Mouse (Mus musculus): ENCODE measurements around the gene Chchd10. TPM values are rescaled to one million over a fixed set of nuclear protein-coding genes. Genes with fewer than 3 reads are reported as not detected.

Gene Chchd10
- polyA plus RNA-seq, 1 experiment from 2014 or later: 347 TPM

DNA sequence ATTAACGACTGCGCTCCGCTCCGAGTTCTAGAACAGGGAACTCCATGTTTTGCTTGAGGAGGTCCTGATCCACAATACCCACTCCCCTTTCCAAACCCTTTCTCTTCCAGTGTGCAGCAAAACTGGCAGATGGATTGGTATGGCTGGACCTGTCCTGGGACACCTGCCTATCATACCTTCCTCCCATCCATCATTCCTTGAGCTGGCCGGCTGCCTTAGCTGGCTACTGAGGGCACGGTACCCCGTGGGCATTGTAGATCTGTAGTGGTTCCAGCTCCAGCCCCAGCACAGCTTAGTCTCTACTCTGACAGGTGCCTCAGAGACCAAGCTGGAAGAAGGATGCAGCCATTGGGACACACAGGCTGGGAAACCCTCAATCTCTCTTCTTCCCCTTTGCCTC, 1.6 kb upstream of the Chchd10 start:
- H3K4me1 ChIP-seq (ENCODE audit: insufficient read depth, low read depth, low read length): peaks cover 12% of the 10 kb centered on the region; the same call in 1 of the 2 replicates
- H3K9ac ChIP-seq (replicated peaks; ENCODE audit: low read depth): no peak overlapping the region
- TF ChIP-seq CTCF (IDR thresholded peaks at IDR 0.05): no peak
- no peak for TF ChIP-seq EP300 (IDR thresholded peaks at IDR 0.05)
- H3K36me3 ChIP-seq (ENCODE audit: insufficient read depth, low read length): 0 out of 2 replicates have a peak, but pooled peaks cover 5% of the 10 kb centered on the region
- ATAC-seq (no peak), DNase-seq (ENCODE audit: low spot score) (no peak)
- 0 out of 2 replicates have a peak, but pooled peaks cover 5% of the 10 kb centered on the region for H3K27me3 ChIP-seq (replicated peaks; ENCODE audit: insufficient read depth, low read length)
- no peaks in the 10 kb centered on the region for H3K9me3 ChIP-seq (ENCODE audit: low read length)
- 24% methylated on average over 7 of the region's 7 CpGs for WGBS
- H3K27ac ChIP-seq (ENCODE audit: low read length): peak overlapping the region; percentile 62; the same call in 1 of the 2 replicates
- H3K4me2 ChIP-seq (replicated peaks; ENCODE audit: low read depth, low read length): peak overlapping the region; percentile 94
- H3K4me3 ChIP-seq (ENCODE audit: low read depth, low read length): peak overlapping the region; percentile 21; the same call in 1 of the 2 replicates

GRCm38 (mm10) chr10:75932081-75932678, 750 bp upstream of the Chchd10 start:
- H3K4me1 ChIP-seq (ENCODE audit: insufficient read depth, low read depth, low read length): peaks cover 12% of the 10 kb centered on the region; the same call in 1 of the 2 replicates
- no peak for TF ChIP-seq EP300 (IDR thresholded peaks at IDR 0.05)
- TF ChIP-seq CTCF (IDR thresholded peaks at IDR 0.05): no peak

DNA sequence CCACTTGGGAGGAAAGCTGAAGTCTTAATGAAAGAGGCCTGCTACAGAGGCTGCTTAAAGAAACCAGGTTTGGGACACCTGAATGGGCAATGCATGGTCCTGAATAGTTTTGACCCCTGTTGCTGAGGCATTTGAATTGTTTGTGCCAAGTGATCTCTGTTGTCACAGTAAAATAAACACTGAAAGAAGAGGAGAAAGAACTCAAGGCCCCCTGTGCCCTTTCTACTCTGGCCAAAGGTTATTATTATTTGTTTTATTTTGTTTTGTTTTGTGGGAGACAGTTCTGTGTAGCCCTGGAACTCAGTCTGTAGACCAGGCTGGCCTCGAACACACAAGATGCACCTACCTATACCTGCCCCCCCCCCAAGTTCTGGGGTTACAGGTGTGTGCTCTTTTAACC, 2.1 kb downstream of the Chchd10 start:
- H3K9ac ChIP-seq (replicated peaks; ENCODE audit: low read depth): no peak overlapping the region
- peaks cover 12% of the 10 kb centered on the region; the same call in 1 of the 2 replicates for H3K4me1 ChIP-seq (ENCODE audit: insufficient read depth, low read depth, low read length)
- 50% methylated on average over 1 of the region's 1 CpGs for WGBS
- no peak overlapping the region for H3K4me3 ChIP-seq (ENCODE audit: low read depth, low read length)
- no peak overlapping the region for H3K27ac ChIP-seq (ENCODE audit: low read length)
- H3K36me3 ChIP-seq (ENCODE audit: insufficient read depth, low read length): no peaks in the 10 kb centered on the region
- ATAC-seq (no peak), DNase-seq (ENCODE audit: low spot score) (no peak)
- H3K9me3 ChIP-seq (ENCODE audit: low read length): no peaks in the 10 kb centered on the region
- no peak for TF ChIP-seq CTCF (IDR thresholded peaks at IDR 0.05)
- no peak for TF ChIP-seq EP300 (IDR thresholded peaks at IDR 0.05)
- H3K4me2 ChIP-seq (replicated peaks; ENCODE audit: low read depth, low read length): no peak overlapping the region
- 0 out of 2 replicates have a peak, but pooled peaks cover 5% of the 10 kb centered on the region for H3K27me3 ChIP-seq (replicated peaks; ENCODE audit: insufficient read depth, low read length)

More at GRCm38 (mm10) chr10:75932081-75932678, 750 bp upstream of the Chchd10 start:
- Histone ChIP-seq H3K4me3 (ENCODE audit: low read depth, low read length) (peak overlapping the region; percentile 50), H3K9me3 (ENCODE audit: low read length) (no peaks in the 10 kb centered on the region), H3K27ac (ENCODE audit: low read length) (peak overlapping the region; percentile 75), H3K4me2 (replicated peaks; ENCODE audit: low read depth, low read length) (peak overlapping the region; percentile 94), H3K36me3 (ENCODE audit: insufficient read depth, low read length) (0 out of 2 replicates have a peak, but pooled peaks cover 5% of the 10 kb centered on the region), H3K9ac (replicated peaks; ENCODE audit: low read depth) (peak overlapping the region; percentile 52), H3K27me3 (replicated peaks; ENCODE audit: insufficient read depth, low read length) (0 out of 2 replicates have a peak, but pooled peaks cover 5% of the 10 kb centered on the region)
- WGBS: 3% methylated on average over 37 of the region's 44 CpGs
- peak; percentile 69 for ATAC-seq
- peak; percentile 69 for DNase-seq (ENCODE audit: low spot score)

GRCm38 (mm10) chr10:75935680-75936541, 3.0 kb downstream of the Chchd10 start, which contains the start of gene Mmp11:
Gene Mmp11 (minus strand): TSS chr10:75936496.
- H3K4me1 ChIP-seq (ENCODE audit: insufficient read depth, low read depth, low read length): peaks cover 12% of the 10 kb centered on the region; the same call in 1 of the 2 replicates
- H3K27me3 ChIP-seq (replicated peaks; ENCODE audit: insufficient read depth, low read length): 0 out of 2 replicates have a peak, but pooled peaks cover 5% of the 10 kb centered on the region
- H3K9me3 ChIP-seq (ENCODE audit: low read length): no peaks in the 10 kb centered on the region
- 5% methylated on average over 47 of the region's 51 CpGs for WGBS
- peak within 1 kb of the TSS; percentile 41; the same call in 1 of the 2 replicates for H3K9ac ChIP-seq (replicated peaks; ENCODE audit: low read depth)
- DNase-seq (ENCODE audit: low spot score) (peak; percentile 88), ATAC-seq (peak; percentile 82)
- H3K4me3 ChIP-seq (ENCODE audit: low read depth, low read length): peak within 1 kb of the TSS; percentile 55
- H3K4me2 ChIP-seq (replicated peaks; ENCODE audit: low read depth, low read length): peak within 1 kb of the TSS; percentile 62
- H3K27ac ChIP-seq (ENCODE audit: low read length): peak within 1 kb of the TSS; percentile 6; the same call in 1 of the 2 replicates
- no peak for TF ChIP-seq CTCF (IDR thresholded peaks at IDR 0.05)
- no peaks in the 10 kb centered on the region for H3K36me3 ChIP-seq (ENCODE audit: insufficient read depth, low read length)

DNA sequence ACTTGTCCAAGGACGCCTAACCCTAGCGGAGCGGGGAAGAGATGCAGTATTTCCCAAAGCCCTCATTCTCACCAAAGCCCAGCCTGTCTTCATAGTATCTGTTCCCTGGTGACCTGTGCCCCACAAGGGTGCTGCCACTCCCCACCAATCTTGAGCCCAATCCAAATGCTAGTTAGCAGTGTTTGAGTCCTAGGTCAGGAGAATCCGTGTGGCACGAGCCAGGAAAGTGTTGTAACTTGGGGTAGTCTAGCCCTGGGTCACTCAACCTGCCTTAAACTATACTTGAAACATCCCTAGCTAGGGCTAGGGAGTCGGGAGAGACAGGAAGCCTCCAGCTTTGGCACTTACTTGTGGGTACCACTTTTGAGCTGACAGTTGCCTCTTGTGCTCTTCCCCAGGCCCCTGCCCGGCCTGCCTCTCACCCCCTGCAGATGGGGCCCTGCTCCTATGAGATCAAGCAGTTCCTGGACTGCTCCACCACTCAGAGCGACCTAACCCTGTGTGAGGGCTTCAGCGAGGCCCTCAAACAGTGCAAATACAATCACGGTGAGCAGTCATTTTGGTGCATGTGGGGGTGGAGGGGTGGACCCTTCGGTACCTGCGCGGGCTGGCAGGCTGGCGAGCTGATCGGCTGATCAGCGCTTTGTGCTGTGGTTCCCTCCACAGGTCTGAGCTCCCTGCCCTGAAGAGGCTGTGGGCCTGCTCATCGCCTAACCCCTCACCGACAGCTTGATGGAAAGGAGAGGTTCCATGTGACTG, 4.2 kb downstream of the Chchd10 start:
- Histone ChIP-seq H3K27ac (ENCODE audit: low read length) (no peak overlapping the region), H3K27me3 (replicated peaks; ENCODE audit: insufficient read depth, low read length) (no peaks in the 10 kb centered on the region), H3K4me3 (ENCODE audit: low read depth, low read length) (0 out of 2 replicates have a peak overlapping the region, but pooled peaks have one; percentile 3), H3K9me3 (ENCODE audit: low read length) (no peaks in the 10 kb centered on the region), H3K4me2 (replicated peaks; ENCODE audit: low read depth, low read length) (peak overlapping the region; percentile 62; the same call in 1 of the 2 replicates), H3K4me1 (ENCODE audit: insufficient read depth, low read depth, low read length) (peaks cover 8% of the 10 kb centered on the region; the same call in 1 of the 2 replicates), H3K9ac (replicated peaks; ENCODE audit: low read depth) (no peak overlapping the region), H3K36me3 (ENCODE audit: insufficient read depth, low read length) (no peaks in the 10 kb centered on the region)
- ATAC-seq (peak; percentile 23; the same call in 1 of the 2 replicates), DNase-seq (ENCODE audit: low spot score) (no peak)
- WGBS: 50% methylated on average over 18 of the region's 18 CpGs
- no peak for TF ChIP-seq EP300 (IDR thresholded peaks at IDR 0.05)
- 0 out of 2 replicates have a peak, but pooled peaks have one; percentile 12 for TF ChIP-seq CTCF (IDR thresholded peaks at IDR 0.05)

Data from lung, postnatal 0 days (tissue).